21 mouse cellular contexts compared by ENCODE assay signal in genomic region chr8:86318531-86318930, GRCm38 (mm10).
A peak's percentile ranks its signal among the peaks of the same experiment; 100 is the strongest.
DNase-seq lines count a peak whose midpoint lies in the region; ATAC-seq and TF ChIP-seq lines count a peak whose summit lies in the region.
"Had no signal": no experiment of that assay in that cellular context is flagged by ENCODE, and none has a peak within 500 bp of the region (broad histone marks: within the 10 kb centered on the region; RNA-seq: fewer than 3 reads in every experiment).

No protein-coding gene starts in this region.

- TF ChIP-seq CTCF in hindbrain, postnatal 0 days (IDR thresholded peaks at IDR 0.05; ENCODE audit: low read depth) = no peak
- no peak for TF ChIP-seq CTCF in embryonic fibroblast, embryonic 13.5 days (IDR thresholded peaks at IDR 0.05; ENCODE audit: borderline replicate concordance, insufficient read depth, low read length)

- no peaks in the 10 kb centered on the region for H3K36me3 ChIP-seq in hindbrain, postnatal 0 days (ENCODE audit: insufficient read depth, low read length)
- H3K36me3 ChIP-seq in hindbrain, embryonic 12.5 days = no peaks in the 10 kb centered on the region
- H3K36me3 ChIP-seq: embryonic facial prominence, embryonic 12.5 days; embryonic facial prominence, embryonic 15.5 days; forebrain, embryonic 15.5 days had no signal

- H3K4me3 ChIP-seq in hindbrain, postnatal 0 days (ENCODE audit: low read length) = no peak overlapping the region
- H3K4me3 ChIP-seq in hindbrain, embryonic 12.5 days = no peak overlapping the region
- H3K4me3 ChIP-seq in embryonic fibroblast, embryonic 13.5 days (ENCODE audit: insufficient read depth, low read length) = no peak overlapping the region
- H3K4me3 ChIP-seq: embryonic facial prominence, embryonic 12.5 days; embryonic facial prominence, embryonic 15.5 days; forebrain, embryonic 13.5 days; forebrain, embryonic 15.5 days had no signal

- H3K4me1 ChIP-seq in hindbrain, postnatal 0 days (ENCODE audit: insufficient read depth, low read length) = no peaks in the 10 kb centered on the region
- H3K4me1 ChIP-seq in hindbrain, embryonic 12.5 days = peaks cover 4% of the 10 kb centered on the region
- H3K4me1 ChIP-seq in embryonic fibroblast, embryonic 13.5 days (ENCODE audit: control insufficient read depth, insufficient read depth, low read length) = no peaks in the 10 kb centered on the region
- H3K4me1 ChIP-seq: embryonic facial prominence, embryonic 12.5 days; embryonic facial prominence, embryonic 15.5 days; forebrain, embryonic 13.5 days; forebrain, embryonic 15.5 days had no signal

- ATAC-seq in hindbrain, postnatal 0 days = no peak
- ATAC-seq in hindbrain, embryonic 12.5 days (ENCODE audit: low FRiP score) = no peak
- ATAC-seq: activated CD4-positive, CD25-positive, alpha-beta regulatory T cell, adult 4 months; forebrain, embryonic 13.5 days; forebrain, embryonic 15.5 days had no signal

- TF ChIP-seq POLR2A in embryonic fibroblast, embryonic 13.5 days (IDR thresholded peaks at IDR 0.05; ENCODE audit: low read depth, low read length) = no peak

- whole genome bisulfite sequencing in hindbrain, postnatal 0 days = 43% methylated on average over 3 of the region's 3 CpGs
- 53% methylated on average over 3 of the region's 3 CpGs for WGBS in hindbrain, embryonic 12.5 days

- H3K27ac ChIP-seq in hindbrain, postnatal 0 days = no peak overlapping the region
- no peak overlapping the region for H3K27ac ChIP-seq in hindbrain, embryonic 12.5 days
- peak overlapping the region; percentile 49 for H3K27ac ChIP-seq in embryonic fibroblast, embryonic 13.5 days (ENCODE audit: insufficient read depth, low read length)
- H3K27ac ChIP-seq: embryonic facial prominence, embryonic 12.5 days; embryonic facial prominence, embryonic 15.5 days; forebrain, embryonic 13.5 days; forebrain, embryonic 15.5 days had no signal

- DNase-seq in hindbrain, postnatal 0 days (ENCODE audit: low spot score) = peak; percentile 12
- peak; percentile 4 for DNase-seq in A20 (ENCODE audit: low read depth, low spot score)
- peak; percentile 15 for DNase-seq in NIH3T3 (ENCODE audit: low read depth)
- no peak for DNase-seq in lung, postnatal 14 days
- no peak for DNase-seq in spleen, postnatal 14 days (ENCODE audit: low spot score in 2 of 2)
- no peak for DNase-seq in adrenal gland, postnatal 10 days
- DNase-seq: adrenal gland, adult 8-10 months; adrenal gland, postnatal 25 days; cerebellum, adult 11 months; cerebellum, adult 18-20 months; cerebellum, adult 8-10 months; cerebellum, adult 9-11 months; cerebellum, postnatal 36 days; embryo, embryonic 11 days had no signal

- H3K27me3 ChIP-seq in hindbrain, postnatal 0 days (ENCODE audit: insufficient read depth, low read length) = no peaks in the 10 kb centered on the region
- H3K27me3 ChIP-seq in hindbrain, embryonic 12.5 days = no peaks in the 10 kb centered on the region
- H3K27me3 ChIP-seq: embryonic facial prominence, embryonic 12.5 days; embryonic facial prominence, embryonic 15.5 days; forebrain, embryonic 13.5 days; forebrain, embryonic 15.5 days had no signal

- H3K9me3 ChIP-seq in hindbrain, postnatal 0 days (ENCODE audit: low read length) = no peaks in the 10 kb centered on the region
- H3K9me3 ChIP-seq in hindbrain, embryonic 12.5 days (replicated peaks) = no peaks in the 10 kb centered on the region
- H3K9me3 ChIP-seq: embryonic facial prominence, embryonic 12.5 days; embryonic facial prominence, embryonic 15.5 days; forebrain, embryonic 13.5 days; forebrain, embryonic 15.5 days had no signal

- H3K9ac ChIP-seq in hindbrain, postnatal 0 days (replicated peaks; ENCODE audit: low read length) = no peak overlapping the region
- H3K9ac ChIP-seq in hindbrain, embryonic 12.5 days = no peak overlapping the region
- H3K9ac ChIP-seq: embryonic facial prominence, embryonic 12.5 days; embryonic facial prominence, embryonic 15.5 days; forebrain, embryonic 13.5 days; forebrain, embryonic 15.5 days had no signal

- no peak overlapping the region for H3K4me2 ChIP-seq in hindbrain, postnatal 0 days (ENCODE audit: low read depth, low read length)
- no peak overlapping the region for H3K4me2 ChIP-seq in hindbrain, embryonic 12.5 days (replicated peaks)
- H3K4me2 ChIP-seq: embryonic facial prominence, embryonic 12.5 days; embryonic facial prominence, embryonic 15.5 days; forebrain, embryonic 13.5 days; forebrain, embryonic 15.5 days had no signal

Comparison
In these comparisons a context has a peak if more than half of its experiments do, and no peak if none do; other contexts are left out.
1. DNase-seq: peak in hindbrain, postnatal 0 days (single experiment), A20 (single experiment) and NIH3T3 (single experiment); none in lung, postnatal 14 days (single experiment), spleen, postnatal 14 days (0 of 2) and adrenal gland, postnatal 10 days (single experiment).